Mouse (Mus musculus) layer of hippocampus, adult 2 months (tissue): ENCODE measurements around the gene Eml1. TPM values are rescaled to one million over a fixed set of nuclear protein-coding genes. Genes with fewer than 3 reads are reported as not detected.

Source experiments
- DNase-seq, 2 experiments: peaks; one replicate each; pipeline ENCODE4 v3.0.0; 2022; ENCODE audit warnings: low spot score in 2 of 2
- H3K27ac ChIP-seq: fragments of 200-600 bp; 2 replicates; pipeline ENCODE4 v1.8.1; 2022
- H3K4me3 ChIP-seq: fragments of 200-600 bp; 2 replicates; pipeline ENCODE4 v1.8.1; 2022; ENCODE audit warnings: mild to moderate bottlenecking
- CTCF ChIP-seq: fragments of 200-600 bp; conservative IDR thresholded peaks from 2 replicates; pipeline ENCODE4 v1.8.1; 2022; ENCODE audit warnings: antibody characterized with exemption, mild to moderate bottlenecking, moderate library complexity
- total RNA-seq, 2 experiments: library from RNA; stranded (reverse); gene quantifications; 2 replicates each; pipeline ENCODE4 v1.2.3; 2021

Gene Eml1
- total RNA-seq, 2 experiments from 2014 or later: 46.6 to 47.4 TPM

- no peak for TF ChIP-seq CTCF
- Histone ChIP-seq H3K27ac (peak overlapping the region; percentile 61), H3K4me3 (no peak overlapping the region)
- DNase-seq: peak; percentile 41 to 60
Observed at GRCm38 (mm10) chr12:108436029-108436923, 65.5 kb downstream of the Eml1 start.

- DNase-seq: no peak
- no peak for TF ChIP-seq CTCF
- Histone ChIP-seq H3K4me3 (no peak overlapping the region), H3K27ac (peak overlapping the region; percentile 61; the same call in 1 of the 2 replicates)
Observed at GRCm38 (mm10) chr12:108437446-108437845, 66.7 kb downstream of the Eml1 start.

DNA sequence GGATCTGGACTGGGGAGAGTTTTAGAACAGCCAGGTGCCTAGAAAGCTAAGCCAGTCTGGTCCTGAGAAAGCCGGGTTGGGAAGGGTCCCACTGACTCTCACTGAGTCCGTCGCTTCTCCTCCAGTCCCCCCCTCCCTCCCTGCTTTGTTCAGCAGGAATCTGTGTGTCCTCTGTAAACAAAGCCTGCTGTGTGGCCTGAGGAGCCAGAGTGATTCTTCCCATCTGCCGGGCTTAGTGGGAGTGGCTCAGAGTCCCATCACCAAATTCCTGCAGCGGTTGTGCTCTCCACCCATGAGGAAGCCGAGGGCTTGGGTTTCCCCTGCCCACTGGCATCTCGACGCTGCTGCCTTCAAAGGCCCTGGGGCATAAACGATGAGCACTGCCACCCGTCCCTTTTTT lies 72.5 kb downstream of the Eml1 start:
- no peak overlapping the region for H3K27ac ChIP-seq
- no peak for TF ChIP-seq CTCF
- DNase-seq: no peak
- H3K4me3 ChIP-seq: no peak overlapping the region

DNA sequence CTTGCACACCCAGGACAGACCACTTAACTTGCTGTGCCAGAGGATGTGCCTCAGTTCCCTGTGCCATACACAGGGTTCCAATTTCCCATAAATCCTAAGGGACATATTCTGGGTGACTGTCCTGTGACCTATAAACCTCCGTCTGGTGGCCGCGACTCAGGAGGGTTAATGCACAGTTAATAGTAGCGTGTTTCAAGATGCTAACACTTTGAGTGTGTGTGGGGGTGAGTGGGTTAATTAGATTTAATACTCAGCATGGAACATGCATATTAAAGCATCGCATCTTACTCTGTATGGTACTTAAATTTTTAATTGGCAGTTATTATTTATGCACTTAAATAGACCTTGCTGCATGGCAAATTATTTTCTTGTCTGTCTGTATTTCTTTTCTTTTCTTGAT lies 73.0 kb downstream of the Eml1 start:
- TF ChIP-seq CTCF: no peak

DNA sequence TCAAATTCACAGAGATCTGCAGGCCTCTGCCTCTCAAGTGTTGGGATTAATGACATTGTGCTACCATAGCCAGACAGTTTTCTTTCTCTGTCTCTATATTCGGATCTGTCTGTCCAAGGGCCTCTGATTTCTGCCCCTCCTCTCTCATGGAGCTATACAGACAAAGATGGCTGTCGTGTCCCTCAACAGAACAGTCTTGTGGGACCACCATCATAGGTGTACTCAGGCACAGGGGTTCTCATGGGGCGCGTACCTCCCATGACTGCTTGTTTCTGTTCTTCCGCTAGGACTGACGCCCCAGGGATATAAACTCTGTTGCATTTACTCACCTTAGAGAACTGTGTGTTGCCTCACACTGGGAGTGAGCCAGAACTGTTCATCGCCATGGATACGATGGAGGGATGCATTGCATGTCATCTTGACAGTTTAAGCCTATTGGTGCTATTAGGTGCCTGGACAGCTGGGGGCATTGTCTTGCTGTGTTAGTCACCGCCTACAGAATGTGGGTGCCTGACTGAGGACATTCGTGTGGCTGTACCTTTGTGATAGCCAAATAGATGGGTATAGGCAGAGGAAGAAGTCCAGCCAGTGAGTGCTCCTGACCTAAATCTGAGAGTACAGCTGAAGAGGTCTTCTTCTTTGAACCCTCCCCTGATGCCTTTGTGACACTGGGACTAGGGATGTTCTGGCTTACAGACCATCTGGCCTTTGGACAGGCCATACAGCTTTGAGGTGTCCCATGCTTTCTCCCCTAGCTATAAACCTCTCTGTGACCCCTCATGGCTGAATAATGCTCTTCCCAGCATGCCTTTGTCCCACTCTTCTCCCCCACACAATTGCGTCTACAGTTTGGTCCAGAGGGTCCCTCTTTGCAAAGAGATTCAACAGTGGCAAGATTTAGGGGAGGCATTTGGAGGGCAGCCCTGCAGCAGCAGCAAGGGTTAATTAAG lies 73.7 kb downstream of the Eml1 start:
- no peak overlapping the region for H3K4me3 ChIP-seq
- H3K27ac ChIP-seq: no peak overlapping the region; the same call in 1 of the 2 replicates
- peak in 1 of 2 experiments; percentile 30 for DNase-seq
- no peak; the same call in 1 of the 2 replicates for TF ChIP-seq CTCF

More for the DNA sequence above, 73.0 kb downstream of the Eml1 start:
- H3K4me3 ChIP-seq: no peak overlapping the region
- DNase-seq: no peak
- no peak overlapping the region; the same call in 1 of the 2 replicates for H3K27ac ChIP-seq

DNA sequence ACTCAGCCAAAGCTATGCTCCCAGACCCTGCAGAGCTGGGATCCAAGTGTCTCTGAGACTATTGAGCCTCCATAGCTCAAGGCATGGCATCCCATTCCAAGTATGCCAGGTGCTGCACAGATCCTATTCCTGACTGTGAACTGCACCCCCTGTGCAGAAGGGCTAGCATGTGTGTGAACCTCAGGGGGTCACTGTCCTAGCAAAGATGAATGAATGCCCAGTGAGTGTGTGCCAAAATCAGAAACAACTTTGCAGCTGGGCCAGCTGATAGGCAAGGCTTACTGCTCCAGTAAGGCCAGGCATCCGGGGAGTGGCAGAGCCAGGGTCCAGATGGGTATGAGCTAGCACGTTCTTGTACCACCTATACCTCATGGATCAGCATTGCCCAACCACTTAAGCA lies 76.0 kb downstream of the Eml1 start:
- TF ChIP-seq CTCF: no peak
- DNase-seq: no peak
- no peak overlapping the region for H3K4me3 ChIP-seq
- no peak overlapping the region for H3K27ac ChIP-seq

DNA sequence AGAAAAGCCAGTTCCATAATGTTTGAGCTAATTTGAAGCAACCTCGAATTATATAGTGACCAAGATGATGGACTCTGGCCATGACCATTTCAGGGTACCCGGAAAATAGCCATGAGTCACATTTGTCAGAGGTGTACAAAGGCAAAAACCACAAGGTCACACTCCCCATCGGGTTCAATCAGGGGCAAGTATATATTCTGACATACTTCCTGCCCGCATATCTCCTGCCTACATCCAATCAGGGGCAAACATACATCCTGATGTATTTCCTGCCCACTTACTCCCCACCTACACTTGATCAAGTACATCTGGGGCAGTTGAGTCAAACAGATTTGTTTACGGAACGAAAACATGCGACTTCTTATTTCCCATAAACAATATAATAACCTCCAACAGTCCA lies 77.6 kb downstream of the Eml1 start:
- Histone ChIP-seq H3K4me3 (no peak overlapping the region), H3K27ac (no peak overlapping the region)
- no peak for TF ChIP-seq CTCF
- DNase-seq: no peak

GRCm38 (mm10) chr12:108449935-108450334 lies 79.2 kb downstream of the Eml1 start:
- no peak overlapping the region for H3K4me3 ChIP-seq
- H3K27ac ChIP-seq: no peak overlapping the region
- no peak for TF ChIP-seq CTCF
- DNase-seq: no peak

DNA sequence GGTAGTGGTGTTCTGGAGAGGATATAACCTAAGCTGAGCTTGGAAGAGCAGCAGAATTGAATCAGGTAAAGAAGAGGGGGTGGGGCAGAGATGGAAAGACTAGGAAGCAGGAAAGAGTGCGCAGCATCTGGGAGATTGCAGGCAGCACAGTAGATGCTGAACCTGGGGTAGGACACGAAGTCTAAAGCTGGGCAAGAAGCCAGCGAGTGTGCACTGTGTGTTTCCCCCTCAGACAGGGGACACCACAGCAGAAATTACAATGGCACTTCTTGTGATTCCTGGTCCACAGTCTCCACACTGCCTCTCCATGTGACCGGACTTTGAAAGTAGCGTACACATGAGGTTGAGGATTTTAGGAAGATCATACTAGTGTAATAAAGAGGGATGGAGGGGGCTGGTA lies 79.8 kb downstream of the Eml1 start:
- TF ChIP-seq CTCF: no peak
- DNase-seq: no peak
- no peak overlapping the region for H3K4me3 ChIP-seq
- H3K27ac ChIP-seq: no peak overlapping the region

DNA sequence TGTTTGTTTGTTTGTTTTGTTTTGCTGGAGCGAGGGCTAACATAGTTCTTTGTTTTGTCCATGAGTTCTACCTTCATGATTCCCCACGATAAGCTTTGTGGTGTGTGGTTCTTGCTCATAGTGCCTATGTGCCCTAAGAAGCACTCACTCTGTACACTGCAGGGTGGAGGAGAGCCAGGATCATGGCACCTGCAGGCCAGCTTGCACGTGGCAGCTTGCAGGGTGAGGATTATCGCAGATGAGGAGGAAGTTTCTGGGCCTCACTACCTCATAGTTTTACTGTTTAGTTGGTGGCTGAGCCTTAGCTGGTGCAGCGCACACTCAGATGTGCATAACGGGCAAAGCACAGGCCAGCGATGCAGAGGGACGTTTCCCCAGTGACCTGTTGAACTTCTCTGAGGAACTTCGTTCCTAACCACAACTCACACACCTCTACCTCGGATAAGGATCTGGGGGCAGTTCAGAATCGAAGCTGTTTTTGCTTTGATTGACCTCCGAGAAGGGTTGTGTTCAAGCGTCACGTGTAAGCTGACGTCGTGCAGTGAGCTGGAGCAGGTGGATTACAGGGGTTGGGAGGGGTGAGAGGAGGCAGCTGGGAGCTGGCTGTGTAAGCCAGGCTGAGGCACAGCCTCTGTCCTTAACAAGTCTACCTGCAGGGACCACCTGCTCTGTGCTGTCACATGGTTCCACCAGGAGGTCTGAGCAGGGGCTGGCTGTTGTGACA lies 81.6 kb downstream of the Eml1 start:
- Histone ChIP-seq H3K4me3 (no peak overlapping the region), H3K27ac (no peak overlapping the region)
- DNase-seq: no peak
- TF ChIP-seq CTCF: no peak

GRCm38 (mm10) chr12:108453561-108454044 lies 82.8 kb downstream of the Eml1 start:
- H3K27ac ChIP-seq: no peak overlapping the region
- DNase-seq: no peak
- no peak for TF ChIP-seq CTCF
- H3K4me3 ChIP-seq: no peak overlapping the region

- peak; percentile 23 to 71 for DNase-seq
- Histone ChIP-seq H3K27ac (peak overlapping the region; percentile 51; the same call in 1 of the 2 replicates), H3K4me3 (no peak overlapping the region)
- TF ChIP-seq CTCF: no peak
Observed at GRCm38 (mm10) chr12:108455004-108455403, 84.2 kb downstream of the Eml1 start.
